ENCODE assay signal across 11 mouse cellular contexts in genomic region chr15:12749549-12750301, GRCm38 (mm10). TPM values are rescaled to one million over a fixed set of nuclear protein-coding genes. Genes with fewer than 3 reads are reported as not detected.
A peak's percentile ranks its signal among the peaks of the same experiment; 100 is the strongest.
DNase-seq lines count a peak whose midpoint lies in the region; ATAC-seq and TF ChIP-seq lines count a peak whose summit lies in the region.
"Had no signal": no experiment of that assay in that cellular context is flagged by ENCODE, and none has a peak within 500 bp of the region (broad histone marks: within the 10 kb centered on the region; RNA-seq: fewer than 3 reads in every experiment).

No protein-coding gene starts in this region.

- no peak for TF ChIP-seq CTCF in lung, postnatal 0 days (IDR thresholded peaks at IDR 0.05)
- no peak for TF ChIP-seq CTCF in hindbrain, postnatal 0 days (IDR thresholded peaks at IDR 0.05; ENCODE audit: low read depth)

- no peak for DNase-seq in embryonic facial prominence, embryonic 10.5 days (ENCODE audit: low spot score)
- DNase-seq in heart, adult 18-20 months = peak; percentile 74 to 79
- peak; percentile 60 to 65 for DNase-seq in heart, postnatal 14 days
- DNase-seq in lung, postnatal 0 days (ENCODE audit: low spot score) = peak; percentile 77
- no peak for DNase-seq in urinary bladder, adult 18-20 months (ENCODE audit: low spot score in 2 of 2)
- no peak for DNase-seq in embryo, embryonic 11 days
- DNase-seq in hindbrain, postnatal 0 days (ENCODE audit: low spot score) = no peak
- DNase-seq: cerebellum, postnatal 36 days; kidney, adult 2 months; liver, postnatal 0 days had no signal

- H3K4me3 ChIP-seq in embryonic facial prominence, embryonic 12.5 days = no peak overlapping the region
- no peak overlapping the region for H3K4me3 ChIP-seq in embryonic facial prominence, embryonic 10.5 days
- no peak overlapping the region for H3K4me3 ChIP-seq in lung, postnatal 0 days (ENCODE audit: low read depth, low read length)
- H3K4me3 ChIP-seq in hindbrain, postnatal 0 days (ENCODE audit: low read length) = no peak overlapping the region

- 0 out of 2 replicates have a peak, but pooled peaks have one; percentile 52 for ATAC-seq in embryonic facial prominence, embryonic 12.5 days (ENCODE audit: insufficient number of reproducible peaks, insufficient read depth, low FRiP score, low TSS enrichment)
- peak; percentile 87 for ATAC-seq in lung, postnatal 0 days
- ATAC-seq in hindbrain, postnatal 0 days = no peak
- ATAC-seq: liver, postnatal 0 days had no signal

- no peak overlapping the region for H3K9ac ChIP-seq in embryonic facial prominence, embryonic 12.5 days
- H3K9ac ChIP-seq in lung, postnatal 0 days (replicated peaks; ENCODE audit: low read depth) = no peak overlapping the region
- H3K9ac ChIP-seq in hindbrain, postnatal 0 days (replicated peaks; ENCODE audit: low read length) = no peak overlapping the region
- H3K9ac ChIP-seq: liver, postnatal 0 days had no signal

- H3K4me1 ChIP-seq in embryonic facial prominence, embryonic 12.5 days = peaks cover 9% of the 10 kb centered on the region
- H3K4me1 ChIP-seq in embryonic facial prominence, embryonic 10.5 days = peaks cover 10% of the 10 kb centered on the region
- H3K4me1 ChIP-seq in lung, postnatal 0 days (ENCODE audit: insufficient read depth, low read depth, low read length) = no peaks in the 10 kb centered on the region
- peaks cover 4% of the 10 kb centered on the region; the same call in 1 of the 2 replicates for H3K4me1 ChIP-seq in hindbrain, postnatal 0 days (ENCODE audit: insufficient read depth, low read length)

- H3K4me2 ChIP-seq in embryonic facial prominence, embryonic 12.5 days (replicated peaks) = no peak overlapping the region
- H3K4me2 ChIP-seq in lung, postnatal 0 days (replicated peaks; ENCODE audit: low read depth, low read length) = no peak overlapping the region
- H3K4me2 ChIP-seq in hindbrain, postnatal 0 days (ENCODE audit: low read depth, low read length) = no peak overlapping the region

- H3K27ac ChIP-seq in embryonic facial prominence, embryonic 12.5 days = no peak overlapping the region
- no peak overlapping the region for H3K27ac ChIP-seq in embryonic facial prominence, embryonic 10.5 days (replicated peaks)
- H3K27ac ChIP-seq in lung, postnatal 0 days (ENCODE audit: low read length) = no peak overlapping the region
- H3K27ac ChIP-seq in hindbrain, postnatal 0 days = no peak overlapping the region

- no peaks in the 10 kb centered on the region for H3K9me3 ChIP-seq in embryonic facial prominence, embryonic 12.5 days
- no peaks in the 10 kb centered on the region for H3K9me3 ChIP-seq in embryonic facial prominence, embryonic 10.5 days
- 0 out of 2 replicates have a peak, but pooled peaks cover 3% of the 10 kb centered on the region for H3K9me3 ChIP-seq in lung, postnatal 0 days (ENCODE audit: low read length)
- H3K9me3 ChIP-seq in hindbrain, postnatal 0 days (ENCODE audit: low read length) = no peaks in the 10 kb centered on the region

- 77% methylated on average over 11 of the region's 11 CpGs for WGBS in embryonic facial prominence, embryonic 12.5 days
- 77% methylated on average over 11 of the region's 11 CpGs for WGBS in embryonic facial prominence, embryonic 10.5 days
- WGBS in lung, postnatal 0 days = 33% methylated on average over 11 of the region's 11 CpGs
- WGBS in hindbrain, postnatal 0 days = 86% methylated on average over 11 of the region's 11 CpGs

- intact Hi-C loops in heart, postnatal 14 days (cut with DNase I) = no loop called here

- H3K27me3 ChIP-seq in embryonic facial prominence, embryonic 12.5 days = no peaks in the 10 kb centered on the region
- H3K27me3 ChIP-seq in embryonic facial prominence, embryonic 10.5 days (replicated peaks; ENCODE audit: low read depth, poor library complexity, severe bottlenecking) = no peaks in the 10 kb centered on the region
- H3K27me3 ChIP-seq in lung, postnatal 0 days (replicated peaks; ENCODE audit: insufficient read depth, low read length) = no peaks in the 10 kb centered on the region
- H3K27me3 ChIP-seq in hindbrain, postnatal 0 days (ENCODE audit: insufficient read depth, low read length) = no peaks in the 10 kb centered on the region

- no peaks in the 10 kb centered on the region for H3K36me3 ChIP-seq in embryonic facial prominence, embryonic 12.5 days
- H3K36me3 ChIP-seq in embryonic facial prominence, embryonic 10.5 days (replicated peaks) = no peaks in the 10 kb centered on the region
- H3K36me3 ChIP-seq in lung, postnatal 0 days (ENCODE audit: insufficient read depth, low read length) = no peaks in the 10 kb centered on the region
- H3K36me3 ChIP-seq in hindbrain, postnatal 0 days (ENCODE audit: insufficient read depth, low read length) = no peaks in the 10 kb centered on the region

- no peak for TF ChIP-seq EP300 in lung, postnatal 0 days (IDR thresholded peaks at IDR 0.05)

RNA-seq across cellular contexts. Expression of gene Pdzd2, which starts 10.0 kb away (rescaled TPM):
- 13.7 and 15.8 TPM in 2 replicates for polyA plus RNA-seq in embryonic facial prominence, embryonic 12.5 days (2016; fragmentation: Nextera tagmentation; extraction: Ambion mirVana)
- 2.6 and 3.6 TPM in 2 replicates for polyA plus RNA-seq in embryonic facial prominence, embryonic 10.5 days (2016; fragmentation: Nextera tagmentation; extraction: Ambion mirVana)
- total RNA-seq in heart, adult 18-20 months (2021) = 10 to 100 TPM; 68.0 to 82.0 TPM
- total RNA-seq in heart, postnatal 14 days (2021) = 100 to 1,000 TPM; 136 to 185 TPM
- 114 and 116 TPM in 2 replicates for polyA plus RNA-seq in lung, postnatal 0 days (2015; fragmentation: Nextera tagmentation; extraction: Ambion mirVana)
- total RNA-seq in hindbrain, postnatal 0 days (2014; rRNA removed) = 28.5 and 40.6 TPM in 2 replicates
- polyA plus RNA-seq in hindbrain, postnatal 0 days (2015; fragmentation: Nextera tagmentation; extraction: Ambion mirVana) = 15.4 and 15.9 TPM in 2 replicates

Comparison
In these comparisons a context has a peak if more than half of its experiments do, and no peak if none do; other contexts are left out.
1. DNase-seq: peak in heart, adult 18-20 months (2 of 2), heart, postnatal 14 days (2 of 2) and lung, postnatal 0 days (single experiment); none in embryonic facial prominence, embryonic 10.5 days (single experiment), urinary bladder, adult 18-20 months (0 of 2), embryo, embryonic 11 days (single experiment) and hindbrain, postnatal 0 days (single experiment).